Mouse (Mus musculus) erythroblast, embryonic 14.5 days (primary cell): ENCODE measurements around the gene Pax6.

Experiments
- GATA1 ChIP-seq: IDR thresholded peaks from 2 replicates; pipeline ENCODE4 v1.6.1; 2012; ENCODE audit warnings: low read length, inconsistent platforms, mixed read lengths
- TAL1 ChIP-seq: IDR thresholded peaks from 3 replicates; pipeline ENCODE4 v1.6.1; 2012; ENCODE audit warnings: low read length, inconsistent platforms, mixed read lengths

- TF ChIP-seq TAL1 (no peak), GATA1 (no peak)
These were observed 14.1 kb downstream of the Pax6 start for GRCm38 (mm10) chr2:105682634-105683351.
